Mouse (Mus musculus) layer of hippocampus, adult 8-10 months (tissue): Measurements from ENCODE around the gene Gm867. TPM values are rescaled to one million over a fixed set of nuclear protein-coding genes. Genes with fewer than 3 reads are reported as not detected.

Experiments used
- DNase-seq, 2 experiments: peaks; one replicate each; pipeline ENCODE4 v3.0.0; 2022; ENCODE audit warnings: low spot score in 2 of 2
- total RNA-seq, 4 experiments: library from RNA; stranded (reverse); gene quantifications; 2 replicates each; pipeline ENCODE4 v1.2.4; 2022

Gm867 gene
- total RNA-seq, 4 experiments from 2014 or later = 0.51 to 0.70 TPM; not detected in 2

DNA sequence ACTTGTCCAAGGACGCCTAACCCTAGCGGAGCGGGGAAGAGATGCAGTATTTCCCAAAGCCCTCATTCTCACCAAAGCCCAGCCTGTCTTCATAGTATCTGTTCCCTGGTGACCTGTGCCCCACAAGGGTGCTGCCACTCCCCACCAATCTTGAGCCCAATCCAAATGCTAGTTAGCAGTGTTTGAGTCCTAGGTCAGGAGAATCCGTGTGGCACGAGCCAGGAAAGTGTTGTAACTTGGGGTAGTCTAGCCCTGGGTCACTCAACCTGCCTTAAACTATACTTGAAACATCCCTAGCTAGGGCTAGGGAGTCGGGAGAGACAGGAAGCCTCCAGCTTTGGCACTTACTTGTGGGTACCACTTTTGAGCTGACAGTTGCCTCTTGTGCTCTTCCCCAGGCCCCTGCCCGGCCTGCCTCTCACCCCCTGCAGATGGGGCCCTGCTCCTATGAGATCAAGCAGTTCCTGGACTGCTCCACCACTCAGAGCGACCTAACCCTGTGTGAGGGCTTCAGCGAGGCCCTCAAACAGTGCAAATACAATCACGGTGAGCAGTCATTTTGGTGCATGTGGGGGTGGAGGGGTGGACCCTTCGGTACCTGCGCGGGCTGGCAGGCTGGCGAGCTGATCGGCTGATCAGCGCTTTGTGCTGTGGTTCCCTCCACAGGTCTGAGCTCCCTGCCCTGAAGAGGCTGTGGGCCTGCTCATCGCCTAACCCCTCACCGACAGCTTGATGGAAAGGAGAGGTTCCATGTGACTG is 3.4 kb downstream of the Gm867 start:
- no peak for DNase-seq

DNA sequence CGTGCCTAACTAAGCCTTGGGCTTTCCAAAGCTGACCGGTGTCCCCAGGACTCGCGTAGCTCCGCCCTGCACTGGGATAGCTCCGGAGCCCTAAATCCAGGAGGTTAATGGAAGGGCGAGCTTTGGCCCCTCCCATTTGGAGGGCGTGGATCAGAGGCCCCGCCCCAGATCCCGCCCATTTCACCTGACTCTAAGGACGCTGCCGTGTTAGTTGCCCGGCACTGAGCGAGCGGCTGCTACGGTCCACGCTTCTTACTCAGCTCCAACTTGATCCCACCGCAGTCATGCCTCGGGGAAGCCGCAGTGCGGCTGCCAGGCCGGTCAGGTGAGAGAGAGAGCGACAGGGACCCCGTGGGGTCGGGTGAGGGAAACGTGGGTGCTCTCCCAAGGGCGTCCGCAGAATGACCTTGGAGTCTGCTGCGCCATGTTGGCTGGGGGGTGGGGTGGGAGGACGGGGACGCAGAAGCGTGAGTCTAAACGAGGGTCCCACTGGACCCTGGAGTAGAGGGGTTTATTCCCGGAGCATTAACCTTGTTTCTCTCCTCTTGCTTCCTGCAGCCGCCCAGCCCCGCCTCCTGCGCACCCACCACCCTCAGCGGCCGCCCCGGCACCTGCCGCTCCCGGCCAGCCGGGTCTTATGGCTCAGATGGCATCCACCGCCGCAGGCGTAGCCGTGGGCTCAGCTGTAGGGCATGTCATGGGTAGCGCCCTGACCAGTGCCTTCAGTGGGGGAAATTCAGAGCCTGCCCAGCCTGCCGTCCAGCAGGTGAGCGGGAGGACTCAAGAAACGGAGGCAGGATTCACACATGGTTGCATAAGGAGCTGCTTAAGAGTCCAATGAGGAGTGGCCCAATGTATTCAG is 4.6 kb downstream of the Gm867 start, which contains the start of gene Mmp11:
TSS of gene Mmp11 (minus strand) at position 817 of the 862 bp plus-strand sequence.
- DNase-seq = peak; percentile 66 to 72

DNA sequence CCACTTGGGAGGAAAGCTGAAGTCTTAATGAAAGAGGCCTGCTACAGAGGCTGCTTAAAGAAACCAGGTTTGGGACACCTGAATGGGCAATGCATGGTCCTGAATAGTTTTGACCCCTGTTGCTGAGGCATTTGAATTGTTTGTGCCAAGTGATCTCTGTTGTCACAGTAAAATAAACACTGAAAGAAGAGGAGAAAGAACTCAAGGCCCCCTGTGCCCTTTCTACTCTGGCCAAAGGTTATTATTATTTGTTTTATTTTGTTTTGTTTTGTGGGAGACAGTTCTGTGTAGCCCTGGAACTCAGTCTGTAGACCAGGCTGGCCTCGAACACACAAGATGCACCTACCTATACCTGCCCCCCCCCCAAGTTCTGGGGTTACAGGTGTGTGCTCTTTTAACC is 5.5 kb downstream of the Gm867 start:
- no peak for DNase-seq

DNA sequence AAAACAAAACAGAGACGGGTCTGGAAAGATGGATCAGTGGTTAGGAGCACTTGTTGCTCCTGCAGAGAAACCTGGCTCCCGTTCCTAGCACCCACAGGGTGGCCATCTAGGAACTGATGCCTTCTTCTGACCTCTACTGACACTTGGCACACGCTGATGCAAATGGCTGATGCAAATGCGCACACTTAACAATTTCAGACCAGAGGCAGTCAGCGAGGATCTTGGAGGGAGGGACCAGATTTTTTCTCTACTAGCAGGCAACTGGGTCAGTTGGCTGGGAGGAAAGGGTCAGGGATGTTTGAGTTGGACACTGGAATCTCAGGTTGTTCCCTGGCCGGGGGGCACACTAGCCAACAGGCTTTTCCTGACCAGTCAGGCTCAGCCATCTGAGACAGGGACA is 7.6 kb downstream of the Gm867 start, which contains the start of gene Chchd10:
TSS of gene Chchd10 (plus strand) at position 240 of the 400 bp plus-strand sequence.
- no peak for DNase-seq

DNA sequence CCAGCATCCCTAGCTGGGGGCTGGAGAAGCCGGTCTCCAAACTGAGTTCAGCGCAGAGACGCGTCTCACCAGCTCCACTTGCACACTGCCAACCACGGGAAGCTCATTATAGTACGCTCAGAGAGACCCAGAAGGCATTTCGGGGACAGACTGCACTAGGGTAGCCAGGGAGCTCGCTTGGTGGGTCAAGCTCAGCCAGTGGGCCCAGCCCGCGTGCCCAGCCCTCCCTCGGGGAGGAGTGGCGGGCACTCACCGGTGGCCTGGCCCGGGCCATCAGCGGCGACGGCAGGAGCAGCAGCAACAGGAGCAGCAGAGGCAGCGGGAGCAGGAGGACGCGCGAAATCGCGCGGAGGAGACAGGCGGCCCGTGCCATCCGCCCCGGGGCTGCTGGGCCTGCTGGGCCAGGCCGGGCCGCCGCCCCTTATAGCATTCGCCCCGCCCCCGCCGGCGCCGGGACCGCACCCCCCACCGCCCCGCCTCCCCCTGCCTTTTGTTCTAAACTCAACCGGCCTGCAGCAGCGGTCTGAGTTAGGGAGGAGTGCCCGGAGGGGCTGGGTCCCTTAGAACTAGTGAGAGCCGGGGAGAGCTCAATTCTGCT is 8.3 kb downstream of the Gm867 start:
- DNase-seq = no peak

DNA sequence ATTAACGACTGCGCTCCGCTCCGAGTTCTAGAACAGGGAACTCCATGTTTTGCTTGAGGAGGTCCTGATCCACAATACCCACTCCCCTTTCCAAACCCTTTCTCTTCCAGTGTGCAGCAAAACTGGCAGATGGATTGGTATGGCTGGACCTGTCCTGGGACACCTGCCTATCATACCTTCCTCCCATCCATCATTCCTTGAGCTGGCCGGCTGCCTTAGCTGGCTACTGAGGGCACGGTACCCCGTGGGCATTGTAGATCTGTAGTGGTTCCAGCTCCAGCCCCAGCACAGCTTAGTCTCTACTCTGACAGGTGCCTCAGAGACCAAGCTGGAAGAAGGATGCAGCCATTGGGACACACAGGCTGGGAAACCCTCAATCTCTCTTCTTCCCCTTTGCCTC is 9.2 kb downstream of the Gm867 start:
- DNase-seq = no peak

DNA sequence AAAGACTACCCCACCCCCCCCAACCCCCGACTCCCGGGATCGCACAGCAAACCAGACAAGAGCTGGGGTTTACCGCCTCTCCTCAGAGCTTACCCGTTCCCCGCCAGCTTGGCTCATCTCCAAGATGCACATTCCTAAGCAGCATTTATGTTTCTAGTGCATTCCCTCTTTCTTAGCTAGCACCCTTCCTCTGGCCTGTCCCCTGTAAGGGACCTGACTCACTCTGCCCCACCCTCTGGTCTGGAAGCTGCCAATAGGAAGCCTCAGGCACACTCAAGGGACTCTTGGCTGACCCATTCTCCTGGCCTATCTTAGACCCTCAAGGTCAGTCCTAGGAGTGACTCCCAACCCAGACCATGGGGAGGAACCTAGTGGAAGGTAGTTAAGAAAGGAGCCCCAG is 10.2 kb downstream of the Gm867 start:
- no peak for DNase-seq

DNA sequence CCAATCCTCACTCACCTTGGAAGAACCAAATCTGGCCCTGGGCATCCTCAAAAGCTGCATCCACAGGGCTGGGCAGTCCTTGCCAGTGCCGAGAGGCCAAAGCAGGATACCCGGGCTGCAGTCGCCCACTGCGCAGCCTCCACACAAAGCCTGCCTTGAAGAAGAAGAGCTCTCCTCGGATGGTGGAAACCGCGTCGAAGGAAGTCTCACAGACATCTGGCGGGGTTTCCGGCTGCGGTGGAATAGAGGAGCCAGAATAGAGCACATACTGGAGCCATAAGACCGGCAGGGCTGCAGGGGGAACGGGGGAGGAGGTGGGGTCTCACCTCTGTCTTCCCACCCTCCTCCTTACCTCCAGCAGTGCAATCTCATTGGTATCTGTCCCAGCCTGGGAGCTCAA is 14.1 kb downstream of the Gm867 start:
- DNase-seq = no peak

DNA sequence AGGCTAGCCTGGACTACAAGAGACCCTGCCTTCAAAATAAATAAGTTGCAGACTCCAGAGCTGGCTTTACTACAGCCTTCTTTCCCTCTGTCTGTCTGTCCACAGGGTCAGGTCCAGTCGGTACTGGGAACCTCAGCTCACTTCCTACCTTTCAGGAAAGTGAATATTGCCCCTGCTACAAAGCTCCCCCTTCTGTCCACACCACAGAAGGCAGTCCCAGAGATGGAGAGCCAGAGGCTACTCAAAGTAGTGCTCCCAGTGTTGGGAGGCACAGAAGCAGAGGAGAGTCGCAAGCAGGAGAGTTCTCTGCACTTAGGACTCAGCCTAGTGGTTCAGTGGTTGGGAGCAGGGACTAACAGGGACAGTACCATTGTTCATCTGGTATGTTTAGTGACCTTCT is 16.1 kb downstream of the Gm867 start:
- DNase-seq = no peak

DNA sequence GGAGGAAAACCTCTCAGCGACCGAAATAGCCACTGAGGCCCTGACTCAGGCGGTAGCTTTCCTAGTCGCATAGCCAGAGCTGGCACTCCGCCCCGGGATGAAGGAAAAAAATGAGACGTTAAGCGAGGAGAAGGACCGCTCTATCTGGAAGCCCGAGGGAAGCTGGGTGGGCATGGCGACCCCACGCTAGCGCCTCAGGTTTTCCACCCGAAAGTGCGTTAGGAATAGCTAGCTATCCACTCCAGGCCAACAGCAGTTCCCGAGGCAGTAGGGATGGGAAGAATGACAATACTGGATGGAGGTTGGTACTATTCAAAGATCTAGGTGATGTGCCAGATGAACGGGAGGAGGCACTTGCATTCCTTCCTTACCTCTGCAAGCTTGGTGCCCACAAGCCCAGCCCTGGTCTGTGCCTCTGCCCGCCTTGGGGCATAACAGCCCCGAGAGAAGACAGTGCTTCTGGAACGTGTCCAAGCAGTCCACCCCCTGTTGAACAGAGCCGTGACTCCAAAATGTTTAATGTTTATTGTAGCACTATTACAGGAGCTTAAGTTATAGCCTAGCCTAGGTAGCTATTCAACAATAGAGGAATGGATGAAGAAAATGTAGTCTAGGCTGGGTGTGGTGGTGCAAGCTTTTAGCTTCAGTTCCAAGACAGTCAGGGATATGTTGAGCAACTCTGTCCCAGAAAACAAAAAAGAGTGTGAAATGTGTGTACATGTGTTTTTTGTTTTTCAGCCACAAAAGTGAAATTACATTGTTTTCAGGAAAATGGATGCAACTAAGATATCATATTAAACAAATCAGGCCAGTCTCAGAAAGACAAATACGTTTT is 18.5 kb downstream of the Gm867 start:
- no peak for DNase-seq

DNA sequence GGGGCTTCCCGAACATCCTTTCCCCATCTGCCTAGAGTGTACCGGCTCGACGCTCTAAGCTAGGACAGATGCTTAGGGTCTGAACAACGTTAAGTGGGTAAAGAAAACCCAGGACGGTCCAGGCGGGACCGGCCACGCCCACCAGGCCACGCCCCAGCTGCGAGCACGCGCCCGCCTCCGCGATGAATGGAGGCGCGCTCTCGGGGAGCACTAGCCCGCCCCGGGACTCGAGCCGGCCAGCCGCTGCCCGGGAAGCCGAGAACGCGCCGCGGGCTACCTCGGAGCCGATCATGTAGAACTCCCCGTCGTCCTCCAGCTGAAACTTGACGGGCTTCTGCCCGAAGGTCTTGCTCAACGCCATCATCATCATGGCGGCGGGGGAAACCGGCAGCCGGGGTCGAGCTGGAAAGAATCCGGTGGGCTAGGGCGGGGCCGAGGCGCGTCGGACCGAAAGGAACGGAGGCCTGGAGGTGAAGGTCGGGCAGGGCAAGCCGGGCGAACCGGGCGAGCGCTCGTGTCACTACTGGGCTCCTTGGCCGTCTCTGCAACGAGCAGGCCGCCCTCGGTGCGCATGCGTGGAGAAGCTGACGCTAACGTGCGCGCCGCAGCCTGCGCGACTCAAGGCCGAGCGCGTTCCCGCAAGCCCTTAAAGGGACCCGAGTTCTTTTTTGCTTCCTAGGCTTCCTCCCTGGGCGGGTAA is 19.3 kb downstream of the Gm867 start, which contains the start of gene Smarcb1:
TSS of gene Smarcb1 (minus strand) at position 592 of the 700 bp plus-strand sequence.
- DNase-seq = peak; percentile 91 to 95

DNA sequence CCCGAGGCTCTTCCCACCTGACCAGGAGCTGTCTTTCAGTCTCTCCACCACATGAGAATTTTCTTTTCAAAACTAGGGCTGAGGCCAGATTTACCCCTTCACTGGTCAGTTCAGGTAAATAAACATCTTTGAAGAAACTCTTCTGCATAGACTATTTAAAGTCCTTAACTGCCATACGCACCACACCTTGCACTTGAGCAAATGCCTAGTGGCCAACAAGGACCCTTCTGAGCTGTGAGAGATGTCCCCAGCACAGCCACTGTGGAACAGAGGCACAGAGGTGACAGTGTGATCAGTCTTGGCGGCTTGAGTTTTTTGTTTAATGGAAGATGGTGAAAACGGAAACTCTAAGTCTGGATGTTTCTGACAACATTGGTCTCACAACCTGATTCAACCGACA is 21.4 kb downstream of the Gm867 start:
- no peak for DNase-seq

DNA sequence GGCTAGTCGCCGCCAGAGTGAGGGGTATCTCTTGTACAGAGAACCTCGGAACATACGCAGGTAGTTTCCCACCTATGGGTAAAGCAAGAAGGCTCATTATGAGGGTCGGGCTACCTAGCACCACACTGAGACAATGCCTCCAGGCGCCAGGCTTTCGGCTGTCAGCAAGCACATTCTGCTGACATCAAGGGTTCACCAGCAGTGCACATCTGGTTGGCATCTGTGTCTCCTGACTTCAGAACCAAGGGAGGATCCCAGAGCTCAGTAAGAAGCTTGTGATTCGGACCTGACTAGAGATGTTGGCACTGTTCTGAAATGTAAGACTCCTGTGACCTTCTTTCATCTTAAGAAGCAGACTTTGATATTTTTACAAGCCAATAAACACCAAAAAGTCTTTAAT is 23.6 kb downstream of the Gm867 start:
- DNase-seq = no peak

DNA sequence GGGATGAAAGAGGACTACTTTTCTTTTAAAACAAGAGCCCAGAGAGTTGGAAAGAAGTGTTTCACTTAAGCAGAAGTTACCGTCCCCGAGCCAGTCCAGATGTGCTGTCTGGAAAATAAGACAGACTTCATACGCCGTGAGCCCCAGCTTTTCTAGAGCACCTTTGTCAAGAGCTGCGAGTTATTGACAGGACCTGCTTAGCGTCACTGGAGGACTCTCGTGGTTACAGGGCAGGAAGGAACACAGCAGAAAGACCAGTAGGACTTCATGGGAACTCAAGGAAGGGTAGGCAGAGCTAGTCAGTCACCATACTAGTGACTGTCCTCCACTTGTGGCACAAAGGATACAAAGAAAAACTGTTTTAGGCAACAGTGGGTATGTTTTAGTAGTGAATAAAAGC is 24.9 kb downstream of the Gm867 start:
- DNase-seq = no peak

DNA sequence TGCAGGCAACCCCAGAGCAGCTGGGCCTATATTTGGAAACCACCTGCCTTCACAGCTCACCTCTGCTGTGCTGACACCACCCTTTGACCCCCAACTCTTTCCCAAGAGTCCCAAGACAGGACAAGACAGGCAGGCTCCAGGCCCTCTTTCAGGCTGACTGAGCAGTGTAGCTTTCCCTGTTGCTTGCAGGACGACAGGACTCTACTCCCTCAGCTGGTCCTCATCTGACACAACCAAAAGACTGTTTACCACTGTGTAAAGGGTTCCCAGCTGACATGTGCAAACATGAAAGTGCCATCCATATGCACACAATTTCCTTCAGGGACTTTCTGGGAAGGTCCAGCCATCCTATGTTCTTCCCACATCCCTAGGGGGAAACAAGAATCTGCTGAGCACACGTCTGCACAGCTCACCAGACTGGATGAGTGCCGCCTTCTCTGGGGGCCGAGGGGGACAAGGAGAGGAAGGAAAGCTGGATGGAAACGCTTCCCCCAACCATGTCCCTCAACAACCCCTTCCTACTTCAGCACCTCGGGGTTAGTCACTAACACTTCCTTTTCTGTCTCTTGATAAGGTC is 27.4 kb downstream of the Gm867 start:
- no peak for DNase-seq

DNA sequence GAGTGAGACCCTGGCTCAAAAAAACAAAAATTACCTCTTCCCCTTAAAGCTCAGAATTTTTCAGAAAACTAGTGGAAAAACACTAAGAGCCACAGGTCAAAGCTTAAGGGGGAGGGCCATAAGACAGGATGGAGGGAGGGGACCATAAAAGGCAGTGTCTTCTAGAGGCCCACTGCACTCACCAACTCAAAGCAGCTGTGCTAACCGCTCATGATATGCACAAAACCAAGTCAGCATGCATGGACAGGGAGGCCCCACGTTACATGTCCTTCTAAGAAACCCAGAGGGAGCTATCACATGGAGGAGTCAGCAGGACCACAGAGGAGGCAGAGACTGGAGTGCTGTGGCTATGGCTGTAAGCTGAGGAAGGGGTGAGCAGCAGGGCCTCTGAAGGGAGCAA is 29.8 kb downstream of the Gm867 start:
- no peak for DNase-seq

DNA sequence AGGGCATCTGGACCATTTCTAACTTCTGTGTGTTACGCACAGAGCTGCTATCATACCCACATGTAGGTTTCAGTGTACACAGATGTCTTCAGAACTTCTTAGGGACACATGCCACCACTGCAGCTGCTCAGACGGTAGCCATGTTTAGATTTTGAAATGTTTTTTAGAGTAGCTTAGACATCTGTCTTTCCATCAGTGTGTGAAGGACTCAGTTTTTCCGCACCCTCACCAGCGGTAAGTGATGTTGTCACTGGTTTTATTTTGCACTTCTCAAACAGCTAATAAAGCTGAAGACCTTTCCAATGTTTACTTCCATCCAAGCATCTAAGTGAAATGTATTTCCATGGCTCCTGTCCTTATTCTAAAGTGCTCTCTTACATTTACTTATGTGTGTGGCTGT is 33.6 kb downstream of the Gm867 start:
- no peak for DNase-seq

DNA sequence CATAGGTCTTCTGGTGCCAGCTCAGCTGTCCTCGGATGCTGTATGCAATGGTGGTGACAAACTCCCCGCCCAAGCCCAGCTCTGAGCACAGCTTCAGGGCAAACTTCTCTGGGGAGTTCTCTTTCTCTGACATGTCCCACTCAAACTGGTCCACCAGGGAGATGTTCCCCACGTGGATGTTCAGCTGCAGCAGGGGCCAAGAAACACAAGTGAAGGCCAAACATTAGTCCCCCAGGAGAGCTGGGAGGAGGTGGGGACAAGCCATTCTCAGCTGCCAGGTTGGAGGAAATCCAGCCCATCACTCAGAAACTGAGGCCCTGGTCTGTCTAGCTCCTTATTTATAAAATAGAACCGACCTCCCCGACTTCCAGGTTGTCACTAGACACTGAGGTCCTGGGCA is 36.1 kb downstream of the Gm867 start:
- no peak for DNase-seq

DNA sequence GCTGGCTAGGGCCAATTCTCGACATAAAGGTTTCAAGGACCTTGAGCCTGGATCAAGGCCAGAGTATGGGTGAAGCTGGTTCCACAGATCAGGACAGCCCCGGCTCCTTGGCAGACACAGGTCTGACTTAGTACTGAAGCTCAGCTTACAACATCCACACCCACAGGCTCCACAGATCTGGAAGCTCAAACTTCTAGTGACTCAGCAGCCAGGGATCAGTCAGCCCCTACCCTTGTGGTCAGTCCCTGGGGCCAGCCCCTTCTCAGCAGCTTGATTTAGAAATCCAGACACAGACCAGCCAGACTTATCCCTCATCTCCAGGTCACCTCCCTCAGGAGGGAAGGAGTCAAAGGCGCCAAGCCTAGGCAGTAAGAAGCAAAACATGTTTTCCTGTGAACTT is 41.6 kb downstream of the Gm867 start:
- no peak for DNase-seq

DNA sequence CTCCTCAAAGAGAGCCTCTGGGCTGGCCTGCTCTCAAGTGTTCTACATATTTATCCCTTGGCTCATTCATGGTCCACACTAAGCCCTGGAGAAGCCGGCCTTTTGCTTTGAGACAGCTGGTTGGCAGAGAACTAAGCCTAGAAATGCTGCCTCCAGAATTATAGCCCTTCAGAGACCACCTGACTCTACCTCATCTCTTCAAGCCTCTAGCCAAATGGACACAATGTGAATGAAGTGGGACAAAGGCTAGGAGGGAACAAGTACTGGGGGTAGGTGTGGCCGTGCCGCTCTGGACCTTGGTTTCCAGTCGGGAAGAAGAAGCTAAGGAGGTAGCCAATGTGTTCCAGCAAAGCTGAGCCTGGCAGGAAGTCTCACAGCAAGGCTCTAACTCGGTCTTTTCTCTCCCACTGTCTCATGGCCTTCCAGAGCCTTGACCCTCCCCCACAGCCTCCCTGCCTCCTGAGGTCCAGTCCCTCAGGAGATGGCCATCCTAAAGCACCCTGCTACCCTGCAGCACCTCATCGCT is 42.4 kb downstream of the Gm867 start:
- DNase-seq = no peak
